Mouse (Mus musculus) small intestine, adult 2 months (tissue): Measurements from ENCODE around the gene Arhgap28. TPM values are rescaled to one million over a fixed set of nuclear protein-coding genes. Genes with fewer than 3 reads are reported as not detected.
A peak's percentile ranks its signal among the peaks of the same experiment; 100 is the strongest.

Experiments
- H3K27ac ChIP-seq: fragments of 200-500 bp; 2 replicates; pipeline ENCODE4 v1.5.1; 2012; ENCODE audit warnings: low read depth, low read length, control low read depth, inconsistent platforms; ENCODE audit not compliant: insufficient read depth
- H3K27me3 ChIP-seq: fragments of 200-500 bp; 2 replicates; pipeline ENCODE4 v1.6.1; 2012; ENCODE audit warnings: mild to moderate bottlenecking, moderate library complexity, low read length, inconsistent platforms; ENCODE audit not compliant: control insufficient read depth, insufficient read depth
- H3K36me3 ChIP-seq: fragments of 200-500 bp; 2 replicates; pipeline ENCODE4 v1.6.1; 2012; ENCODE audit warnings: mild to moderate bottlenecking, low read length, control low read depth, inconsistent platforms; ENCODE audit not compliant: control insufficient read depth, insufficient read depth
- H3K4me1 ChIP-seq: fragments of 200-500 bp; 2 replicates; pipeline ENCODE4 v1.6.1; 2012; ENCODE audit warnings: low read length, inconsistent platforms, mixed read lengths; ENCODE audit not compliant: control insufficient read depth, insufficient read depth, insufficient read length
- H3K4me3 ChIP-seq: fragments of 200-500 bp; 2 replicates; pipeline ENCODE4 v1.5.1; 2012; ENCODE audit warnings: low read depth, mild to moderate bottlenecking, control low read depth, inconsistent platforms, low read length, moderate library complexity
- CTCF ChIP-seq: fragments of 200-500 bp; IDR thresholded peaks from 2 replicates; pipeline ENCODE4 v1.5.1; 2012; ENCODE audit warnings: low read depth, mild to moderate bottlenecking, control low read depth, inconsistent platforms, low read length, moderate library complexity, mixed read lengths; ENCODE audit not compliant: insufficient replicate concordance, insufficient read length; ENCODE audit errors: extremely low read depth
- POLR2A ChIP-seq: fragments of 200-500 bp; IDR thresholded peaks from 2 replicates; pipeline ENCODE4 v1.6.1; 2012; ENCODE audit warnings: low read depth, mild to moderate bottlenecking, control low read depth, inconsistent platforms, low read length, moderate library complexity
- WGBS: fragments of 180-500 bp; shearing (Covaris S2); methylation state at CpG from one replicate; pipeline ENCODE4 v1.1.7; 2018; 5-methylcytosine and 5-hydroxymethylcytosine counted together
- polyA plus RNA-seq: library from polyadenylated mRNA; depleted of rRNA; stranded (reverse); fragments of >200 nt; gene quantifications from 2 replicates; pipeline ENCODE4 v1.2.3, GENCODE M21; 2012

Arhgap28 gene
- polyA plus RNA-seq, 1 experiment, result 0.93 TPM

- WGBS, result 87% methylated on average over 7 of the region's 7 CpGs
- Histone ChIP-seq H3K4me3 (no peak overlapping the region), H3K36me3 (no peaks in the 10 kb centered on the region), H3K27me3 (no peaks in the 10 kb centered on the region), H3K4me1 (no peaks in the 10 kb centered on the region), H3K27ac (no peak overlapping the region)
- TF ChIP-seq POLR2A, result no peak
- TF ChIP-seq CTCF, result no peak
These were observed 85.7 kb downstream of the Arhgap28 start for GRCm38 (mm10) chr17:67918201-67918600.

GRCm38 (mm10) chr17:67916901-67917300 is 87.0 kb downstream of the Arhgap28 start:
- WGBS, result 58% methylated on average over 2 of the region's 2 CpGs
- Histone ChIP-seq H3K36me3 (no peaks in the 10 kb centered on the region), H3K27ac (no peak overlapping the region), H3K4me1 (no peaks in the 10 kb centered on the region), H3K27me3 (no peaks in the 10 kb centered on the region), H3K4me3 (no peak overlapping the region)
- no peak for TF ChIP-seq POLR2A
- TF ChIP-seq CTCF, result no peak

DNA sequence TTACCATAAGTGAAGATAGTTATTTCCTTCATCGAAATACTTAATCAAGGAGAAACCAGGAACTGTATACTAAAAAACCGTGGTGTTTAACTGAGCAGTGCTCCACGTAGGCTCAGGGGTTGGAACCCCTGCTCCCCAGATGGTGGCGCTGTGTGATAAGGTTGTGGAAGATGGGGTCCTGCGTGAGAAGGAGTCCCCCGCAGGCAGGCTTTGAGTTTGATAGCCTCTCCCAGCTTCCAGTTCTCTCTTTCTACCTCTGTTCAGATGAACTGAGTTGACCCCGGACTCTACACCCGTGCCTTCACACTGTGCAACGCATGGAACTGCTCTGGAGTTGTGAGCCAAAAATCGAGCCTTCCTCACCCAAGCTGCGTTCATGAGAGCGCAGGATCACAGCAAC is 91.3 kb downstream of the Arhgap28 start:
- H3K27ac ChIP-seq, result no peak overlapping the region
- no peaks in the 10 kb centered on the region; the same call in 1 of the 2 replicates for H3K27me3 ChIP-seq
- WGBS, result 55% methylated on average over 12 of the region's 12 CpGs
- H3K4me1 ChIP-seq, result no peaks in the 10 kb centered on the region
- no peak overlapping the region for H3K4me3 ChIP-seq
- peak; percentile 41; the same call in 1 of the 2 replicates for TF ChIP-seq CTCF
- TF ChIP-seq POLR2A, result no peak
- no peaks in the 10 kb centered on the region for H3K36me3 ChIP-seq

DNA sequence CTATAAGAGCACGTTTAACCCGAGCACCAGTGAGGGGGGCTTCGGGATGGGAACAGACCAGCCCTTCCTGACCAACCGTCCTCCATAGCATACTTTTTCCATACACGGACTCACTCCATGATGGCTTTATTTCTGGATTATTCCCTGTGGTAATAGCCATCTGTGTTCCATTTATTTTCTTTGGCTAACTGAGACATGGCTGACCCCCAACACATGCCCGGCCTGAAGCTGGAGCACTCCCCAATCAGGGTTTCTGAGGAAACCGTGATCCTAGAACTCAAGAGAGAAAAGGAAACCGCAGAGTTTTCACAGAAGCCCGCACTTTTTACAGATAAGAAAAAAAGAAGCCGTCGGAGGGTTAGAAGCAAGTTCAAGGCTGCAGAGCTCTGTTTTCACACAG is 91.9 kb downstream of the Arhgap28 start:
- no peaks in the 10 kb centered on the region for H3K4me1 ChIP-seq
- TF ChIP-seq POLR2A, result no peak
- TF ChIP-seq CTCF, result no peak
- 81% methylated on average over 11 of the region's 11 CpGs for WGBS
- no peaks in the 10 kb centered on the region for H3K36me3 ChIP-seq
- H3K4me3 ChIP-seq, result no peak overlapping the region
- H3K27ac ChIP-seq, result no peak overlapping the region
- no peaks in the 10 kb centered on the region; the same call in 1 of the 2 replicates for H3K27me3 ChIP-seq

GRCm38 (mm10) chr17:67908537-67908936 is 95.4 kb downstream of the Arhgap28 start:
- WGBS, result 69% methylated on average over 4 of the region's 4 CpGs

DNA sequence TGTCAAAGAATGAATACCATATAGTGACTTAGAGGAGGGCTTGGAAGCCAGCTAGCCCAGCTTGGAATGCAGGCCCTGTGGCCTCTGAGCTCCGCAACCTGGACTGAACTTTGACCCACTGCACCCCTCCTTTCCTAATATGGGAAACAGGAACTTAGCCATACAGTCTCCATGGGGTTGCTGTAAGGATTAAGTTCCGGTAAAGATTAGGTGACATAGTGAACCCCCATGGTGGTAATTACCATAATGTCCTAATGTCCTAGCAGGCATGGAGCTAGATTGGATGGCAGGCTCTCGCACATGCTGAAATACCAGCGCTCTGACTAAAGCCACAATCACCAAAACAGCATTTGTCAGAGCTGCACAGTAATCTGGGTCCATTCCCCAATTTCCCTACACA is 95.8 kb downstream of the Arhgap28 start:
- Histone ChIP-seq H3K27ac (no peak overlapping the region), H3K36me3 (no peaks in the 10 kb centered on the region), H3K27me3 (no peaks in the 10 kb centered on the region; the same call in 1 of the 2 replicates), H3K4me3 (no peak overlapping the region), H3K4me1 (no peaks in the 10 kb centered on the region)
- WGBS, result 56% methylated on average over 4 of the region's 4 CpGs
- TF ChIP-seq CTCF (no peak), POLR2A (no peak)

More at GRCm38 (mm10) chr17:67908537-67908936, 95.4 kb downstream of the Arhgap28 start:
- Histone ChIP-seq H3K4me1 (no peaks in the 10 kb centered on the region), H3K27ac (no peak overlapping the region), H3K4me3 (no peak overlapping the region), H3K27me3 (no peaks in the 10 kb centered on the region; the same call in 1 of the 2 replicates), H3K36me3 (no peaks in the 10 kb centered on the region)
- TF ChIP-seq POLR2A (no peak), CTCF (no peak)

DNA sequence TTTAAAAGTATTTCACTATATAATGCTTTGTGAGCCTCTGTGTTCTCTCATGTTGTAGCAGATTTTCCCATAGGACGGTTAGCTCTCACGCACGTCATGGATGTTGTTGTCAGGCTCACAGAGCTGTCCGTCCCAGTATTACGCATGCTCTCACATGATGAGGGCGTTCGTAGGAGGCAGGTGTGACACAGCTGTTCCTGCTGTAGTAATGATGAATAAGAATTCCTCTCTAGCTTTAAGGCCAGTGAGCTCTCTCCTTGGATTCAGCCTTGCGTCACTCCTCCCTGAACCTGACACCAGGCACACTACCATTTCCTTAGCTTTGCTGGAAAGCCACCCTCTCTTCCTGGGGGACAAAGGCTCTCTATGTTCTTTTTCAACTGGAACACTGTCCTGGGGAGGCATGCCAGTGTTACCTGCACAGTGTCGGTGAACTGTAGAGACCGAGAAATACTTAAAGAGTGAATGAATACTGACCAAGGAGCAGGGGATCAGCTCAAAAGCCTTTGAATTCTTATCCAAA is 96.3 kb downstream of the Arhgap28 start:
- Histone ChIP-seq H3K27ac (no peak overlapping the region), H3K27me3 (no peaks in the 10 kb centered on the region; the same call in 1 of the 2 replicates), H3K4me3 (no peak overlapping the region), H3K36me3 (no peaks in the 10 kb centered on the region), H3K4me1 (no peaks in the 10 kb centered on the region)
- WGBS, result 83% methylated on average over 10 of the region's 10 CpGs
- TF ChIP-seq CTCF, result no peak
- TF ChIP-seq POLR2A, result no peak

- Histone ChIP-seq H3K27me3 (no peaks in the 10 kb centered on the region), H3K4me3 (no peak overlapping the region), H3K36me3 (no peaks in the 10 kb centered on the region), H3K27ac (no peak overlapping the region), H3K4me1 (no peaks in the 10 kb centered on the region)
- 68% methylated on average over 3 of the region's 3 CpGs for WGBS
- TF ChIP-seq CTCF (no peak), POLR2A (no peak)
These were observed 97.7 kb downstream of the Arhgap28 start for GRCm38 (mm10) chr17:67906236-67906635.
